Mouse (Mus musculus): ENCODE data around the gene Esx1. TPM values are rescaled to one million over a fixed set of nuclear protein-coding genes. Genes with fewer than 3 reads are reported as not detected.

The Esx1 gene
- 1 to 10 TPM; 1.1 to 1.7 TPM for polyA plus RNA-seq (2012; fragmentation: generic; extraction: Trizol)

DNA sequence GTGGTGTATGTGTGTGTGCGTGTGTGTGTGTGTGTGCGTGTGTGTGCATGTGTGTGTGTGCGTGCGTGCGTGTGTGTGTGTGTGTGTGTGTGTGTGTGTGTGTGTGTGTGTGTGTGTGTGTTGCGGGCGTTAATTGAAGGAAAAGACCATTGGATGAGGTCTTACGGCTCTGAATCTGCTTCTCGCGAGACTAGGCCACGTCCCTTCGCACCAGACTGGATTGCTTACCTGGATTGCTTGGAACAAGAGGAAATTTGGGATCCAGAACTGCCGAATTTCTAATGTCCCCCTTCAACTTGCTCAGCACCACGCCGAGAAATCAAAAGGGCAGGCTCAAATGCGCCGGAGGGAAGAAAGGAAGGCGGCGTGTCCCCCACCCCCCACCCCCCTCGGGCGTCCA is at the start of gene Esx1:
Gene Esx1, minus strand, starts transcription at position 366 of the 400 bp plus-strand sequence.

Other genes starting within 250 kb of the Esx1 start
- gene H2bfm, start 194.8 kb downstream of the Esx1 start, polyA plus RNA-seq (2012; fragmentation: generic; extraction: Trizol), result not detected
- gene Tmsb15b2, start 146.6 kb downstream of the Esx1 start, polyA plus RNA-seq (2012; fragmentation: generic; extraction: Trizol), result 1 to 10 TPM in 1 of 2 experiments, not detected in 1; 1.5 TPM
- gene Tmsb15l, start 145.2 kb downstream of the Esx1 start, polyA plus RNA-seq (2012; fragmentation: generic; extraction: Trizol), result under 1 TPM in 1 of 2 experiments, not detected in 1; 0.28 TPM
- gene Tmsb15b1, start 145.2 kb downstream of the Esx1 start, polyA plus RNA-seq (2012; fragmentation: generic; extraction: Trizol), result under 1 TPM in 1 of 2 experiments, not detected in 1; 0.42 TPM
- under 1 TPM in 1 of 2 experiments, not detected in 1; 0.02 TPM for gene Zcchc18, start 128.9 kb downstream of the Esx1 start, polyA plus RNA-seq (2012; fragmentation: generic; extraction: Trizol)
- gene Slc25a53, start 83.8 kb downstream of the Esx1 start, polyA plus RNA-seq (2012; fragmentation: generic; extraction: Trizol), result 1 to 10 TPM in 1 of 2 experiments, under 1 TPM in 1; 0.11 to 4.2 TPM
- gene Fam199x, start 72.5 kb downstream of the Esx1 start, polyA plus RNA-seq (2012; fragmentation: generic; extraction: Trizol), result under 1 TPM; 0.02 to 0.30 TPM

Data from C3H10T1/2 (cell line).